Mouse (Mus musculus): Measurements from ENCODE around the gene AI597479. TPM values are rescaled to one million over a fixed set of nuclear protein-coding genes. Genes with fewer than 3 reads are reported as not detected.
A peak's percentile ranks its signal among the peaks of the same experiment; 100 is the strongest.
"Not testable (repeated sequence)": the region's sequence is repeated elsewhere in the genome, so short reads cannot be mapped to it uniquely, and the experiment has no call there.

Gene AI597479
- total RNA-seq, 2 experiments from 2014 or later = 23.5 to 25.6 TPM

GRCm38 (mm10) chr1:43122616-43123015, 24.1 kb downstream of the AI597479 start:
- DNase-seq (ENCODE audit: extremely low spot score in 1 of 2, low spot score in 1 of 2) = no peak

- no peak for DNase-seq (ENCODE audit: extremely low spot score in 1 of 2, low spot score in 1 of 2)
Measured at GRCm38 (mm10) chr1:43124726-43125125, 26.2 kb downstream of the AI597479 start.

GRCm38 (mm10) chr1:43127196-43127595, 28.7 kb downstream of the AI597479 start:
- no peak for DNase-seq (ENCODE audit: extremely low spot score in 1 of 2, low spot score in 1 of 2)

DNA sequence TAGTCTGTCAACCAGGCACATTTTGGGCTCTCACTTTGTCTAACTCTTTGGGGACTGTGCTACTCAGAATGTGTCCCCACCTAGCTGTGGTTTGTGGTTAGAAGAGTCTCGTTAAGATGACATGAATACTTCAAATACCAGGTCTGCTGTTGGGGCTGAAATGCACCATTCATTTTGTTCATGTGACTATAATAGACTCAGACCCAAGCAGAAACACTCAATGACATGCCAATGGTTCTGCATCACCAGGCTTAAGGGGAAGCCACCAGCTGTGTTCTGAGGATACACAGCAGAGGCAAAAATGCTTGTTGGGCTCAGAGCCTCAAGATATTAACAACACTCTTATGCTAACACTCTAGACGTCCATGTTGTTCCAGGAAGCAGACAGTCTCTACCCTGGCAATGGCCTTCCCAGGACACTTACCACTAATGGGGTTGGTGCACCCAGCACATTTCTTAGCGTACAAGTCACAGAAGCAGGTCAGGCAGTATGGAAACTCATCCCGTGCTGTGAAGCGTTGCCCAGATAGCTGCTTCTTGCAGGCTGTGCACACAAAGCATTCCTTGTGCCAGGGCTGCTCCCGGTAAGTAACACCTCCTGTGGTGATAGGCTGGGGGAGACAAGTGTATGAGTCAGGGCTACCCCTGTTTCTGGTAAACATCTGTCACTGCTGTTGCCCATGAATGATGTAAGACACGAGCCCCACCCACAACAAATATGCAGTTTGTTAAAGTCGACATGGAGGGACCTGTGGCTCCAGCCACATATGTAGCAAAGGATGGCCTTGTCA, 29.5 kb downstream of the AI597479 start:
- DNase-seq (ENCODE audit: extremely low spot score in 1 of 2, low spot score in 1 of 2) = no peak

- no peak for DNase-seq (ENCODE audit: extremely low spot score in 1 of 2, low spot score in 1 of 2)
Measured at GRCm38 (mm10) chr1:43130219-43130981, 31.9 kb downstream of the AI597479 start.

DNA sequence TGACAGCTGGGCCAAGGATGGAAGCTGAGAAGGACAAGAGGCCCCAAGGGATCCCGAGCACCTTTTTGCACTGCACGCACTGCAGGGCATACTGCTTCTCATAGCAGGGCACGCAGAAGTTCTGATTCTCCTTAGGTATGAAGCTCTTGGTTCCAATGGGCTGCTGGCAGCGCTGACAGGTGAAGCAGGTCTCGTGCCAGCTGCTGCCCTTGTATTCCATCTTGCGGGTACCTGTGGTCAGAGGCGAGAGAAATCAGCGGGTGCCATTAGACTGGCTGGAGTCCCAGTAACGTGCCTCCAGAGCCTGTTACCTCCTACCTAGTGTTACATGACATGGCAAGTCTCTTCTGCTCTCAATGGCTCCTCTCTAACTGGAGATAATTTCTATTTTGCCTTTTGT, 33.1 kb downstream of the AI597479 start:
- no peak for DNase-seq (ENCODE audit: extremely low spot score in 1 of 2, low spot score in 1 of 2)

DNA sequence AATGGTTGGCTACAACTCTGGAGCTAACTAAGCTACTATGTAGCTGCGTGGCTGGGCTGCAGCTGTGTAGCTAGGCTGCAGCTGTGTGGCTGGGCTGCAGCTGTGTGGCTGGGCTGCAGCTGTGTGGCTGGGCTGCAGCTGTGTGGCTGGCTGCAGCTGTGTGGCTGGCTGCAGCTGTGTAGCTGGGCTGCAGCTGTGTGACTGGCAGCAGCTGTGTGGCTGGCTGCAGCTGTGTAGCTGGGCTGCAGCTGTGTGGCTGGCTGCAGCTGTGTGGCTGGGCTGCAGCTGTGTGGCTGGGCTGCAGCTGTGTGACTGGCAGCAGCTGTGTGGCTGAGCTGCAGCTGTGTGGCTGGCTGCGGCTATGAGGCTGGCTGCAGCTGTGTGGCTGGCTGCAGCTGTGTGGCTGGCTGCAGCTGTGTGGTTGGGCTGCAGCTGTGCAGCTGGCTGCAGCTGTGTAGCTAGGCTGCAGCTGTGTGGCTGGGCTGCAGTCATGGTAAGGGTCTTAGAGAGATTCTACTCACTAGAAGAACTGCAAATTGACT, 38.0 kb downstream of the AI597479 start:
- DNase-seq (ENCODE audit: extremely low spot score in 1 of 2, low spot score in 1 of 2) = not testable (repeated sequence)

GRCm38 (mm10) chr1:43137334-43137733, 38.8 kb downstream of the AI597479 start:
- DNase-seq (ENCODE audit: extremely low spot score in 1 of 2, low spot score in 1 of 2) = no peak

DNA sequence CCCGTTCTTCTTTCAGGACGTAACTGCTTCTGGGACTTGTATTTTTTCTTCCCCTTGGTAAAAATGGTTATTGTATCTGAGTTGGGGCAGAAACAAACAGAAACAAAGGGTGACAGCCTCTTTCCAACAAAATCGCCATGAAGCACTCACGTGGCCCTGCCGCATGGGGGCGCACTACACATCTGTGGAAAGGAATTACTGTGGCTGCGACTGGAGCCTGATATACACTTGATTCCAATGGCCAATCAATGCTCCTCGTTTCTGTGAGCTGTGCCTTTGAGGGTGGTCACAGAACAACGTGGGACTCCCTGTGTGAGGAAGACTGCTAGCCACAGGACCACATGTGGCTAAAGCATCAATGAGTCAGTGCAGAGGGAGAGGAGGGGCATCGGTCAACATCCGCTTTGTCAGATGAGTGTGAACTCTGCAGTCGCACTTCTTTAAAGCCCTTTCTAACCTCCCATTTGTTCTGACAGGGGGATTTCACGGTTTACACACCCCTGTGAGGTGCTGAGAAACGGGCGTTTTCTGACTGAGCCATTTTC, 39.8 kb downstream of the AI597479 start:
- no peak for DNase-seq (ENCODE audit: extremely low spot score in 1 of 2, low spot score in 1 of 2)

DNA sequence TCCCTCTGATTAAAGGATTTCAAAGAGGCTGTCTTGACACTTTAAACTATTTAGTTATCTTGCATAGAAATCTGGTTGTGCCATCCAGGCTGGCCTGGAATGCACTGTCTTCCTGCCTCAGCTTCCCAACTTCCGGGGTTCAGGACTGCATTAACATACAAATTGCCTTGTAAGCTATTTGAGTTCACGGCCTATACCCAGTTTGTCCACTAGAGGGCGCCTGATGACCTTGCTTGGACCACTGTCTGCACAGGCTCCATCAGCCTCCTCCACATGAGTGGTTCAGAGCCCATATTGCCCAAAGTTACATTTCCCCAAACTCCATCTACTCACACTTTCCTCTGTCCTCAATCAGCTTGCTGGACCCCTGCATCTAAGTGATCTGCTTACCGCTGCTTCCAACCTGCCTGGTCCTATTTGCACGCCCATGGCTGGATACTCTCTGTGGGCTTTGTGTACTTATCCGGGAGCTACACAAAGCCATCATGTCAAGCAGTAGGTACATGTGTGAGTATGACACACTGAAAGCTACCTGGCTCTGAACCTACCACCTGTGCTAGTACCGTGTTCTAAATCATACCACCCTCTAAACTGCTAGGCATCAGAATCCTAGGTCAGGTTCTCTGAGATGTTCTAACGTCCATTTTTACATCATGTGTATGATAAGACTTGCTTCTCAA, 41.2 kb downstream of the AI597479 start:
- DNase-seq (ENCODE audit: extremely low spot score in 1 of 2, low spot score in 1 of 2) = peak; percentile 73 to 93

GRCm38 (mm10) chr1:43141555-43141961, 43.0 kb downstream of the AI597479 start:
- no peak for DNase-seq (ENCODE audit: extremely low spot score in 1 of 2, low spot score in 1 of 2)

GRCm38 (mm10) chr1:43142849-43143248, 44.3 kb downstream of the AI597479 start:
- DNase-seq (ENCODE audit: extremely low spot score in 1 of 2, low spot score in 1 of 2) = no peak

- no peak for DNase-seq (ENCODE audit: extremely low spot score in 1 of 2, low spot score in 1 of 2)
Measured at GRCm38 (mm10) chr1:43143284-43143683, 44.8 kb downstream of the AI597479 start.

GRCm38 (mm10) chr1:43143791-43144190, 45.3 kb downstream of the AI597479 start:
- no peak for DNase-seq (ENCODE audit: extremely low spot score in 1 of 2, low spot score in 1 of 2)

DNA sequence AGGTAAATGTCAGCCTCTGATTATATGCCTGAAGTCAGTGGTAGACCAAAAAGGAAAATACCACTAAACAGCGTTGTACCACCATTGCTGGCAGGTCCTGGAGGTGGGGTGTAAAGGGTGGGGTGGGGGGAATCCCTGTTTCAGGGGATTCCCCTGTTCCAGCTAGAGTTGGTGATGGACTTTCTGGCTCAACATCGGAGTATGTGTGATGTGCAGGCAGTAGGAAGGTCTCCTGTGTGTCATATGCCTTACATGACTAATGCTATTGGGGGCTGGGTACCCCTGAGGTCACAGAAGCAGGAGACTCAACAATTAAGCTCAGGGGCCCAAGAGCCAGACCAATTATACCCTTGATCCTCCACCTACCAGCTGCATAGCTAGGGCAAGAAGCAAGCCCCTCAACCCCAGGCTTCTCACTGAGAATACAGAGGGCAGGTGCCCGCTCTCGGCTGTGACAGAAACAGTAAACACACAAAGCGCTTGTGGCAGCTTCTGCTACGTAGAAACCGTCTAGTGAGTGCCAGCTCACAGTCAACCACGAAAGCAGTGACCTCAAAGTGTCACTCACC, 45.9 kb downstream of the AI597479 start:
- DNase-seq (ENCODE audit: extremely low spot score in 1 of 2, low spot score in 1 of 2) = no peak

DNA sequence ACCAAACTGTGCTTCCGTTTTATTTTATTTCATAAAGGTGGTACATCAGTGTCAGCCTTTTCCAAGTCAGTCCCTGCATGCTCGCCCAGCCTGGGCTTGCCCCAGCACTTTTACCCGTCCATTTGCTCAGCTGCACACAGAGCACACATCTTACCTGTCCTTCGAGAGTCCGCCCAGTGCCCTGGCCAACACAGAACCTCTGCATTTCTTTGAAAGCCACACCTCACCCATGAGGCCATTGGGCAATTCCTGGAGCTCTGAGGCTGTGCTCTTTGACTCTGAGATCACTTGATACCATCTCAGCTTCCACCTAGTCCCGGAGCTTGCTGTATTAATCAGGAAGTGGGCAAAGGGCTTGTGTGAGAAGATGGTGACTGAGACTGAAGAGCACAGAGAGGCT, 46.9 kb downstream of the AI597479 start:
- no peak for DNase-seq (ENCODE audit: extremely low spot score in 1 of 2, low spot score in 1 of 2)

DNA sequence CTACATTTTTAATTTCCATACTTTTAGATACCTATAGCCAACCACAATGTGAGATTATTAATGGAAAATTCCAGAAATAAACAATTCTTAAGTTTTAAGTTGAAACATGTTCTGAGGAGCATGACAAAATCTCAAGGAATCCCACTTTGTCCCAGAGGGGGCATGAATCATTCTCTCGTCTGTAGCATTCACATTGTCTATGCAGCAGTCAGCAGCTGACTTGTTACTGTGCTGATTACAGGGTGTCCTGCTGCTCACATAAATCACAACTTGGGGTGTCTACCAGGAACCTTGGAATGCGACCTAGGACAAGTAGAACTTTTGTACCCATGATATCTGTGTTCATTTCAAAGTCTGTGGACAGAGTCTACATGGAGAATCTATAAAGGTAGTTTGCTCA, 49.0 kb downstream of the AI597479 start:
- no peak for DNase-seq (ENCODE audit: extremely low spot score in 1 of 2, low spot score in 1 of 2)

DNA sequence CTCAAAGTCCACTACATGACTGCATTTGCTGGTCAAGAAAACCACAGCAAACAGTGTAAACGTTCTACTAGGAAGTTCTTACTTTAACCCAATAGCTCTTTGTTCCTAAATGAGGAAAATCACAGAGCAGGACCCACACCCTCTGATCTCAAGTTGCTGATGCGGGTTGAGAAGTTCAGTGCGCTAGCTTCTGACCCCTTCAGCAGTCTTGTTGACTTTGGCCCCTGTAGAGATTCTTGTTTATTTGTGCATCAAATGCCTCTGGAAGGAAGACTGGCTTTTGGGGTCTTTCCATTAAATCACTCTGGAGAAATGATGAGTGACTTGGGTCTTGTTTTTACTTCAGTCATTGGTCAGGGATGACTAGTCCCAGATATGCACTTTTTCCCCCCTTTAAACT, 51.7 kb downstream of the AI597479 start:
- DNase-seq (ENCODE audit: extremely low spot score in 1 of 2, low spot score in 1 of 2) = no peak

GRCm38 (mm10) chr1:43152626-43153025, 54.1 kb downstream of the AI597479 start:
- no peak for DNase-seq (ENCODE audit: extremely low spot score in 1 of 2, low spot score in 1 of 2)

DNA sequence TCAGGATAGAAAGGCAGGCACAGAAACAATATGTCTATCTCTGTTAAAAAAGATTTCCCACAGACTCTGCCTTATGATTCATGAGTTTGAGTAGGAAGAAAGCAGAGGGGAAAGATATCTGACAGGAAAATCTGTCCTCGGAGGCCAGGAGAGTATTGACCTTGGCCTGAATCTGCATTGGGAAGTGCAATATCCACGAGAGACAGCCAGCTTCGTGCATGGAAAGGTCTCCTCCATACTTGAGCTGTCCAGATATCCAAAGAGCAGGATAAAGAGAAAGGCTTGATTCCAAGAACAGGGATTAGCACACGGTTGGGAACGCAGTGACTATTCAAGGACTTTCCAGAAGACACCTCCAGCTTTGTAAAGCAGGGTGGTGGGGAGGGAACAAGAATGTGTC, 55.0 kb downstream of the AI597479 start:
- DNase-seq (ENCODE audit: extremely low spot score in 1 of 2, low spot score in 1 of 2) = no peak

Measured in layer of hippocampus, postnatal 25 days (tissue).